Mouse (Mus musculus) midbrain, embryonic 11.5 days (tissue): ENCODE measurements around the gene 4933424G06Rik. TPM values are rescaled to one million over a fixed set of nuclear protein-coding genes. Genes with fewer than 3 reads are reported as not detected.
"Not testable (repeated sequence)": the region's sequence is repeated elsewhere in the genome, so short reads cannot be mapped to it uniquely, and the experiment has no call there.

Experiments
- ATAC-seq: fragments of 200-750 bp; cut with Nextera tagmentation; 2 replicates; pipeline ENCODE4 v1.8.0; 2017; ENCODE audit warnings: moderate TSS enrichment, moderate library complexity; ENCODE audit not compliant: low FRiP score
- DNase-seq: peaks from one replicate; pipeline ENCODE4 v3.0.0; 2015; ENCODE audit warnings: low spot score; ENCODE audit errors: missing footprints
- H3K27ac ChIP-seq: fragments of 300-500 bp; sonication (generic); 2 replicates; pipeline ENCODE4 v1.5.1; 2014; ENCODE audit warnings: low read depth, low read length
- H3K27me3 ChIP-seq: fragments of 300-500 bp; sonication (generic); 2 replicates; pipeline ENCODE4 v1.6.1; 2014; ENCODE audit warnings: mild to moderate bottlenecking, low read length, moderate library complexity, mixed read lengths; ENCODE audit not compliant: control insufficient read depth, insufficient read depth
- H3K36me3 ChIP-seq: fragments of 300-500 bp; sonication (generic); 2 replicates; pipeline ENCODE4 v1.6.1; 2014; ENCODE audit warnings: mild to moderate bottlenecking, low read length, moderate library complexity, mixed read lengths; ENCODE audit not compliant: control insufficient read depth, insufficient read depth
- H3K4me1 ChIP-seq: fragments of 300-500 bp; sonication (generic); 2 replicates; pipeline ENCODE4 v1.6.1; 2014; ENCODE audit warnings: low read length; ENCODE audit not compliant: control insufficient read depth, insufficient read depth
- H3K4me2 ChIP-seq: fragments of 300-500 bp; sonication (generic); 2 replicates; pipeline ENCODE4 v1.6.1; 2014; ENCODE audit warnings: mild to moderate bottlenecking, moderate library complexity
- H3K4me3 ChIP-seq: fragments of 300-500 bp; sonication (generic); 2 replicates; pipeline ENCODE4 v1.5.1; 2014; ENCODE audit warnings: low read depth, low read length
- H3K9ac ChIP-seq: fragments of 300-500 bp; sonication (generic); 2 replicates; pipeline ENCODE4 v1.6.1; 2014; ENCODE audit warnings: low read length
- H3K9me3 ChIP-seq: fragments of 300-500 bp; sonication (generic); 2 replicates; pipeline ENCODE4 v1.6.1; 2016; ENCODE audit warnings: low read length; ENCODE audit not compliant: control insufficient read depth
- WGBS: fragments of 180-500 bp; shearing (Covaris S2); extraction: QIAGEN DNeasy Blood & Tissue Kit; methylation state at CpG from one replicate; pipeline ENCODE4 v1.1.7; 2014; 5-methylcytosine and 5-hydroxymethylcytosine counted together
- polyA plus RNA-seq: library from polyadenylated mRNA; unstranded; fragments of >200 nt; fragmentation: Nextera tagmentation; extraction: Ambion mirVana; gene quantifications from 2 replicates; pipeline ENCODE4 v1.2.1, GENCODE M21; 2014

4933424G06Rik gene
- 0.23 TPM in 1 of 2 replicates, not detected in the other for polyA plus RNA-seq

DNA sequence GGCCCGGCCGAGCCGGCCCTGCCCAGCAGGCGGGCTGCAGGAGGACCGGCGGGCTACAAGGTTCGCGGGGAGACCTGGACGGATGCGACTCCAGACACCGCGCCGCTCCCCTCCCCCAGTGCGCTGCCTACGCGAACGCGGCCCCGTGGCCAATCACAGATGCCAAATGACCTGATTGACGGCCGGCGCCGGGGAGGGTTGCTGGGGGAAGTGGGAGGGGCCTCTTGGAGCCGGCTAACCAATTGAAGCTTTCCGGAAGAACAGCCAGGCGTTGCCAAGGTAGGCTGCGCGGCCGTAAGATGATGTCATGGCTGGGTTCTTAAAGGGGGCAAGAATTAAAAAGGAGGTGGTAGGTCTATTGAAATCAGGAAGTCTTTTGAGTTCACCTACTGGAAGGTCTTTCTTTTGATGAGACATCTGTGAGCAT lies at the start of gene 4933424G06Rik:
Gene 4933424G06Rik, plus strand, starts transcription at position 296 of the 427 bp plus-strand sequence.
- peak within 1 kb of the TSS; percentile 92 for H3K9ac ChIP-seq
- WGBS: under 1% methylated on average over 29 of the region's 29 CpGs
- ATAC-seq: peak; percentile 97
- peak within 1 kb of the TSS; percentile 67 for H3K27ac ChIP-seq
- no peaks in the 10 kb centered on the region for H3K9me3 ChIP-seq
- H3K4me2 ChIP-seq: peak within 1 kb of the TSS; percentile 61
- DNase-seq: peak; percentile 99
- no peaks in the 10 kb centered on the region for H3K27me3 ChIP-seq
- H3K36me3 ChIP-seq: peaks cover 3% of the 10 kb centered on the region; the same call in 1 of the 2 replicates
- H3K4me3 ChIP-seq: peak within 1 kb of the TSS; percentile 92
- H3K4me1 ChIP-seq: peaks cover 13% of the 10 kb centered on the region

DNA sequence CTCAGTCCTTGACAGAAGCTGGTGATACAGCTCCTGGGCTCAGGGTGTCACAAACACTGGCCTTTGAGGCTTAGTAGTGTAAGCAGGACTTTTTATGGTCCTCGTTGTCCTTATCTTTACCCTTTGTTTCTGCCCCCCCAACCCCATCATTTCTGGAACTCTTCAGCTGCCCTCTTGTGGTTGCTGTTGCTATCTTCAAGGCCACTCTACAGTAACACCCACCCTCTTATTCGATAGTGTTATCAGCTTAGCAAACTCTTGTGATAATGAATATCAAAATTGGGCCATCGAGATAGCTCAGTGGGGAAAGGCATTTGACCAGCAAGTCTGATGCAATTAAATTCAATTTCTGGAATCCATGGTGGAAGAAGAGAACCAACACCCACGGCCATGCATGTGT lies 45.5 kb upstream of the 4933424G06Rik start:
- no peak overlapping the region for H3K27ac ChIP-seq
- H3K36me3 ChIP-seq: no peaks in the 10 kb centered on the region
- no peaks in the 10 kb centered on the region for H3K4me1 ChIP-seq
- H3K9ac ChIP-seq: no peak overlapping the region
- H3K9me3 ChIP-seq: no peaks in the 10 kb centered on the region
- 81% methylated on average over 4 of the region's 4 CpGs for WGBS
- no peak for ATAC-seq
- H3K4me2 ChIP-seq: no peak overlapping the region
- H3K4me3 ChIP-seq: no peak overlapping the region
- no peaks in the 10 kb centered on the region for H3K27me3 ChIP-seq
- DNase-seq: no peak

DNA sequence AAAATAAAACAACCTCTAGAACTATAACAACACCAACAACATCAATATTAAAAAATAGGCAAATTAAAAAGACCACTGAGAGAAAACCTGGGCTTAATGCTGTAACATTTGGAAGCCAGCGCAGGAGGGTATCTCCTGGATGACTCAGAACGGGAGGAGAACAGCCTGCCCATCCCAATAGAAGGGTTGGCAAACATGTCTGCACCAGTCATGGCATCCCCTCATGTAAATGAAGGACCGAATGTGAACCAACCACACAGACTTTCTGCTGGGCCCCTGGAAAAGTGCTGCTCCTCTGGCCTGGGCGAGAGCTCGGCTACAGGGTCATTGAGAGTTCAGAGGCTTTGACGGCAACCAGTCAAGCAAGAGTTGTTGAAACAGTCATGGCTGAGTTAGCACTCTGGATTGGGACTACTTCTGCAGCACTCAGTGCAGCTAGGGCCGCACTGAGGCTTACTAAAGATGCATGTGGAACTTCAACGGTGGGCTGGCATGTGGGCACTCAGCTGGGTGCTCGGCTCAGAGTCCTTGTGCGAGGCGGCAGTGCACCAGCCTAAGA lies 44.7 kb upstream of the 4933424G06Rik start:
- Histone ChIP-seq H3K27ac (no peak overlapping the region), H3K9ac (no peak overlapping the region), H3K36me3 (no peaks in the 10 kb centered on the region), H3K9me3 (no peaks in the 10 kb centered on the region), H3K4me2 (no peak overlapping the region), H3K4me1 (no peaks in the 10 kb centered on the region), H3K4me3 (no peak overlapping the region), H3K27me3 (no peaks in the 10 kb centered on the region)
- ATAC-seq (no peak), DNase-seq (no peak)
- WGBS: 65% methylated on average over 11 of the region's 11 CpGs

DNA sequence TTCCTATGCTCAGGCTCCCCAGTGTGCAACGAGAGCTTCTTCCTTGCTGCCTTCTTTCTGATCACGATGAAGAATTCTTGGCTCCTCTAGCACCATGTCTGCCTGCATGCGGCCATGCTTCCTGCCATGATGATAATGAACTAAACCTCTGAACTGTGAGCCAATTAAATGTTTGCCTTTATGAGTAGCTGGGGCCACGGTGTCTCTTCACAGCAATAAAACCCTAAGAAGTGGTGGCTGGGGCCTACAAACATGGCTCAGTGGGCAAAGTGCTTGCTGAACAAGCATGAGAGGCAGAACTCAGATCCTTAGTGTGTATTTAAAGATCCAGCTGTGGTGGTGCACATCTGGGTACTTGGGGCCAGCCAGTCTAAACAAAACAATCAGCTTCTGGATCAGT lies 44.0 kb upstream of the 4933424G06Rik start:
- Histone ChIP-seq H3K9me3 (no peaks in the 10 kb centered on the region), H3K4me1 (no peaks in the 10 kb centered on the region), H3K36me3 (no peaks in the 10 kb centered on the region), H3K4me3 (no peak overlapping the region), H3K4me2 (no peak overlapping the region), H3K27ac (no peak overlapping the region), H3K9ac (no peak overlapping the region), H3K27me3 (no peaks in the 10 kb centered on the region)
- ATAC-seq (no peak), DNase-seq (no peak)
- WGBS: 66% methylated on average over 4 of the region's 4 CpGs

DNA sequence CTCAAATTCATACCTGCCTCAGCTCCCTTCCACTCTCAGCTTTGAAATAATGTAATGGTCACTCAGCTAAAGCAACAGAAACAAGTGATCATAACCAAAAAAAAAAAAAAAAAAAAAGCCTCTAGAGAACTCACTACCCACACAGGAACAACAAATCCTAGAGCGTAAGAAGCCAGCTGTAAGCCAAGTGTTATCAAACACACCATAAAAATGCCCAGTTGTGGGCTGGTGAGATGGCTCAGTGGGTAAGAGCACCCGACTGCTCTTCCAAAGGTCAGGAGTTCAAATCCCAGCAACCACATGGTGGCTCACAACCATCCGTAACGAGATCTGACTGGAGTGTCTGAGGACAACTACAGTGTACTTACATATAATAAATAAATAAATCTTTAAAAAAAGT lies 41.9 kb upstream of the 4933424G06Rik start:
- H3K4me3 ChIP-seq, H3K27ac ChIP-seq, H3K9me3 ChIP-seq, ATAC-seq, H3K4me2 ChIP-seq, H3K36me3 ChIP-seq, DNase-seq, H3K4me1 ChIP-seq, H3K9ac ChIP-seq, H3K27me3 ChIP-seq: not testable (repeated sequence)
- 75% methylated on average over 4 of the region's 4 CpGs for WGBS

DNA sequence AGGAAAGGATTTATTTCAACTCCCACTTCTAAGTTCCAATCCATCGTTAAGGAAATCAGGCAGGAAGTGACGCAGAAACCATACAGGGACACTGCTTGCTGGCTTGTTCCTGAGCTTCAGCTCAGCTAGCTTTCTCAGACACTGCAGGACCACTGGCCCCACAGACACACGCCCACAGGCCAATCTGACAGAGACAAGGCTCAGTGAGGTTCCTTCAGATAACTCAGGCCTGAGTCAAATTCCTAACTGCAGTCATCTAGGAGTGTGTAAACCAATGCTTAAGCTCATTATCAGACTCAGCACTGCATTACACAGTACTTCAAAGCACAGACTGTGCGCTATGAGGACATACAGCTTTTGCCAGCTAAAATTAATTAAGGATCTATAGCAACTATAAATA lies 39.7 kb upstream of the 4933424G06Rik start:
- ATAC-seq (no peak), DNase-seq (no peak)
- Histone ChIP-seq H3K4me1 (no peaks in the 10 kb centered on the region), H3K9ac (no peak overlapping the region), H3K36me3 (no peaks in the 10 kb centered on the region), H3K4me2 (no peak overlapping the region), H3K9me3 (no peaks in the 10 kb centered on the region), H3K4me3 (no peak overlapping the region), H3K27ac (no peak overlapping the region), H3K27me3 (no peaks in the 10 kb centered on the region)
- 73% methylated on average over 4 of the region's 4 CpGs for WGBS

DNA sequence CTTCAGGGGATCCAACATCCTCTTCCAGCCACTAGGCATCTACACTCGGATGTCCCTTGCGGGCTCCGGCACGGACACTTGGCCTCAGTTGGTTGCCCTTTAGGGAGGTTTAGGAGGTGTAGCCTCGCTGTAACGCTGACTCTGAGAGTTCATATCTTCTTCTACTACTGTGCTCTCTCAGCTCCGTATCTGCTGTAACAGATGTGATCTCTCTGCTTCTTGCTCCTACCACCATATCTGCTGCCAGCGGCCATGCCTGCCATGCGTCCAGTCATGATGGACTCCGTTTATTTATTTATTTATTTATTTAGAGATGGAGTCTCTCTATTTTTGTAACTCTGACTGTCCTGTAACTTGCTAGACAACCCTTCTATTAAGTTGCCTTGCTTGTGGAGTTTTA lies 38.7 kb upstream of the 4933424G06Rik start:
- Histone ChIP-seq H3K36me3 (no peaks in the 10 kb centered on the region), H3K4me2 (no peak overlapping the region), H3K9me3 (no peaks in the 10 kb centered on the region), H3K27me3 (no peaks in the 10 kb centered on the region), H3K4me3 (no peak overlapping the region), H3K4me1 (no peaks in the 10 kb centered on the region), H3K27ac (no peak overlapping the region), H3K9ac (no peak overlapping the region)
- WGBS: 89% methylated on average over 10 of the region's 10 CpGs
- DNase-seq: no peak
- ATAC-seq: no peak

DNA sequence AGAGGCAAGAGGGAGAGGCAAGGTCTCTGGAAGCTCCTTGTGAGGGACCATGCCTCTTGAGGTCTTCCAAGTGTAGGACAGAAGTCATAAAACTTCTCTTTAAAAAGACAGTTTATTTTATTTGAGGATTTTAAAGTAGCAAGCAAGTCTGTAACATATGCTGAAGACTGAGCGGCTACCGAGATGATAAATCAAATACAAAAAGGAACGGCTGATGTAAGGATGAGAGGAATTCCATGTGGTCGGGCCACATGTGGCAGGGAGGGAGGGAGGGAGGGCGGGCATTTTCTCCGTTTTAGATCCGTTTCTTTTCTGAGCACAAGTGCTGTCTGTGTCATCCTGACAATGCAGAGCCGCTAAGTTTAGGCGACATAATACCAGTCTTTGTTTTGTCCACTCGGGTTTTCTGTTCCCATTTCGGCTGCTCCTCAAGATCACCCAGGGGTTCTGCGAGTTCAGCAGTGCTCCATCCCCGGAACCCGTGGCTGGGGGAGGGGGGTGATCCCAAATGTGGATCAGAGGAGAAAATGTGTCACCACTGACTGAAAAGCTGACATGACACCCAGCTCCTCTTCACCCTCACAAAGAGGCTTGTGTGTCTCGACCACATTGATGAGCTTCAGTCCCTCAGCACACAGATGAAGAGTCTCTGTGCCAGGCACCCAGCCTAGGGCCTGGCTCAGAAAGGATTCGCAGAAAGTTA lies 37.1 kb upstream of the 4933424G06Rik start:
- H3K9me3 ChIP-seq: no peaks in the 10 kb centered on the region
- H3K36me3 ChIP-seq: no peaks in the 10 kb centered on the region
- DNase-seq (no peak), ATAC-seq (no peak)
- whole genome bisulfite sequencing: 55% methylated on average over 16 of the region's 16 CpGs
- H3K9ac ChIP-seq: no peak overlapping the region
- H3K27me3 ChIP-seq: no peaks in the 10 kb centered on the region
- no peak overlapping the region for H3K4me3 ChIP-seq
- H3K27ac ChIP-seq: no peak overlapping the region
- H3K4me1 ChIP-seq: no peaks in the 10 kb centered on the region
- H3K4me2 ChIP-seq: no peak overlapping the region

DNA sequence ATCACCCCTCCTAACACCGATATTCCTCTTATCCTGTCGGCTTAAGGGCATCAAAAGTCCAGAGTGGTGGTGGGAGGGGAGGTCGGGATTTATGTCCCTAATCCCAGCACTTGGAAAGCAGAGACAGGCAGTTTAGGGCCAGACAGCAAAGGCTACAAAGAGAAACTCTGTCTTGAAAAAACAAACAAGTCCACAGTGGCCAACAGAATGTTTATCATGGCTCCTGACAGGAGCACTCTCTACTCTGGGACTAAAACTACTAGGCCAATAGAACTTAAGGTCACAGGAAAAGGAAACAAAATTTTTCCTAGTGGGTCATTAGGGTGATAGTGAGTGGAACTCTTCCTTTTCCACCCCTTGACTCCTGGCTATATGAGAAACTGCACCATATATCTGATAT lies 35.0 kb upstream of the 4933424G06Rik start:
- Histone ChIP-seq H3K4me3 (no peak overlapping the region), H3K9me3 (no peaks in the 10 kb centered on the region), H3K27ac (no peak overlapping the region), H3K9ac (no peak overlapping the region), H3K36me3 (no peaks in the 10 kb centered on the region), H3K4me2 (no peak overlapping the region), H3K4me1 (no peaks in the 10 kb centered on the region), H3K27me3 (no peaks in the 10 kb centered on the region)
- ATAC-seq: no peak
- 50% methylated on average over 3 of the region's 3 CpGs for WGBS
- no peak for DNase-seq
